Mouse (Mus musculus) myocyte (in vitro differentiated cells): ENCODE measurements around the gene AC161166.1. TPM values are rescaled to one million over a fixed set of nuclear protein-coding genes. Genes with fewer than 3 reads are reported as not detected.
"Not testable (repeated sequence)": the region's sequence is repeated elsewhere in the genome, so short reads cannot be mapped to it uniquely, and the experiment has no call there.

Experiments
- H3K27me3 ChIP-seq: one replicate; pipeline ENCODE4 v1.6.1; 2011; ENCODE audit not compliant: control insufficient read depth, insufficient read depth, insufficient read length
- H3K36me3 ChIP-seq: one replicate; pipeline ENCODE4 v1.6.1; 2011; ENCODE audit not compliant: control insufficient read depth, insufficient read depth
- H3K4me2 ChIP-seq: one replicate; pipeline ENCODE4 v1.6.1; 2011; ENCODE audit warnings: low read depth, control low read depth
- H3K4me3 ChIP-seq: one replicate; pipeline ENCODE4 v1.5.1; 2011; ENCODE audit warnings: mild to moderate bottlenecking, control low read depth, moderate library complexity
- H3K79me2 ChIP-seq: one replicate; pipeline ENCODE4 v1.6.1; 2011; ENCODE audit not compliant: control insufficient read depth, insufficient read depth
- H3ac ChIP-seq: one replicate; pipeline ENCODE4 v1.6.1; 2011; ENCODE audit not compliant: control insufficient read depth, insufficient read length
- CEBPB ChIP-seq: IDR thresholded peaks from 2 replicates; pipeline ENCODE4 v1.6.1; 2011; ENCODE audit warnings: mild to moderate bottlenecking, moderate library complexity; ENCODE audit not compliant: poor library complexity, insufficient read depth, severe bottlenecking
- E2F4 ChIP-seq: IDR thresholded peaks from one replicate; pipeline ENCODE4 v1.6.1; 2011; ENCODE audit warnings: mild to moderate bottlenecking, control low read depth, moderate library complexity; ENCODE audit not compliant: insufficient read depth
- MAX ChIP-seq: IDR thresholded peaks from one replicate; pipeline ENCODE4 v1.6.1; 2011; ENCODE audit warnings: low read depth, mild to moderate bottlenecking, control low read depth
- MYOD1 ChIP-seq, 3 experiments: IDR thresholded peaks; one replicate each; pipeline ENCODE4 v1.6.1; 2011; ENCODE audit warnings: control low read depth in 2 of 3, low read depth in 2 of 3, mild to moderate bottlenecking in 2 of 3, moderate library complexity in 1 of 3; ENCODE audit not compliant: insufficient read length in 2 of 3, control insufficient read depth in 1 of 3
- MYOG ChIP-seq, 3 experiments: IDR thresholded peaks; one replicate each; pipeline ENCODE4 v1.6.1; 2011; ENCODE audit warnings: control low read depth in 2 of 3, low read depth in 2 of 3, mild to moderate bottlenecking in 2 of 3; ENCODE audit not compliant: insufficient read length in 2 of 3, control insufficient read depth in 1 of 3, insufficient read depth in 1 of 3
- POLR2A ChIP-seq: IDR thresholded peaks from one replicate; pipeline ENCODE4 v1.6.1; 2011; ENCODE audit warnings: low read depth, mild to moderate bottlenecking, control low read depth, moderate library complexity; ENCODE audit not compliant: insufficient read length
- POLR2AphosphoS2 ChIP-seq: IDR thresholded peaks from one replicate; pipeline ENCODE4 v1.6.1; 2011; ENCODE audit warnings: low read depth, control low read depth; ENCODE audit not compliant: insufficient read length
- REST ChIP-seq: IDR thresholded peaks from one replicate; pipeline ENCODE4 v1.6.1; 2011; ENCODE audit warnings: mild to moderate bottlenecking, control low read depth, moderate library complexity; ENCODE audit not compliant: insufficient read depth, insufficient read length
- SRF ChIP-seq: IDR thresholded peaks from one replicate; pipeline ENCODE4 v1.6.1; 2011; ENCODE audit warnings: low read depth; ENCODE audit not compliant: control insufficient read depth, insufficient read length
- TCF12 ChIP-seq: IDR thresholded peaks from one replicate; pipeline ENCODE4 v1.6.1; 2011; ENCODE audit warnings: mild to moderate bottlenecking, control low read depth; ENCODE audit not compliant: poor library complexity, insufficient read depth, severe bottlenecking
- TCF3 ChIP-seq: IDR thresholded peaks from one replicate; pipeline ENCODE4 v1.6.1; 2011; ENCODE audit warnings: low read depth, control low read depth; ENCODE audit not compliant: insufficient read length
- USF1 ChIP-seq: IDR thresholded peaks from one replicate; pipeline ENCODE4 v1.6.1; 2011; ENCODE audit warnings: low read depth, mild to moderate bottlenecking, control low read depth, moderate library complexity
- polyA plus RNA-seq: library from polyadenylated mRNA; unstranded; fragments of >200 nt; fragmentation: generic; extraction: Trizol; gene quantifications from one replicate; pipeline ENCODE4 v1.2.1, GENCODE M21; 2012; ENCODE audit warnings: missing spikeins

The AC161166.1 gene
- polyA plus RNA-seq, 1 experiment = 0.10 TPM

- Histone ChIP-seq H3K79me2 (no peaks in the 10 kb centered on the region), H3K4me3 (no peak overlapping the region), H3K27me3 (no peaks in the 10 kb centered on the region), H3K36me3 (no peaks in the 10 kb centered on the region), H3ac (no peak overlapping the region), H3K4me2 (no peak overlapping the region)
- peak; percentile 9 for TF ChIP-seq POLR2A
- TF ChIP-seq MYOD1 (IDR thresholded peaks at IDR 0.05; ENCODE audit: control insufficient read depth in 1 of 3, insufficient read length in 2 of 3, low read depth in 2 of 3) = no peak
- TF ChIP-seq MYOG (IDR thresholded peaks at IDR 0.05; ENCODE audit: control insufficient read depth in 1 of 3, insufficient read depth in 1 of 3, insufficient read length in 2 of 3, low read depth in 2 of 3) = no peak
Measured at GRCm38 (mm10) chr7:24499856-24500577, 12.2 kb downstream of the AC161166.1 start.

GRCm38 (mm10) chr7:24488303-24488702 is 24.0 kb downstream of the AC161166.1 start:
- H3K79me2 ChIP-seq = peaks cover 6% of the 10 kb centered on the region
- TF ChIP-seq E2F4 = no peak
- no peak for TF ChIP-seq CEBPB
- TF ChIP-seq SRF = no peak
- TF ChIP-seq TCF12 = no peak
- TF ChIP-seq MAX = no peak
- no peak overlapping the region for H3K4me3 ChIP-seq
- H3K27me3 ChIP-seq = no peaks in the 10 kb centered on the region
- H3ac ChIP-seq = no peak overlapping the region
- H3K4me2 ChIP-seq = no peak overlapping the region
- no peaks in the 10 kb centered on the region for H3K36me3 ChIP-seq

GRCm38 (mm10) chr7:24487403-24487802 is 24.9 kb downstream of the AC161166.1 start:
- no peak overlapping the region for H3K4me2 ChIP-seq
- H3K27me3 ChIP-seq = no peaks in the 10 kb centered on the region
- no peaks in the 10 kb centered on the region for H3K36me3 ChIP-seq
- H3K4me3 ChIP-seq = no peak overlapping the region
- H3ac ChIP-seq = no peak overlapping the region
- peaks cover 6% of the 10 kb centered on the region for H3K79me2 ChIP-seq
- no peak for TF ChIP-seq TCF3
- no peak for TF ChIP-seq POLR2AphosphoS2
- TF ChIP-seq MAX = no peak
- no peak for TF ChIP-seq USF1
- no peak for TF ChIP-seq TCF12
- no peak for TF ChIP-seq POLR2A
- TF ChIP-seq MYOD1 (IDR thresholded peaks at IDR 0.05; ENCODE audit: control insufficient read depth in 1 of 3, insufficient read length in 2 of 3, low read depth in 2 of 3) = no peak
- TF ChIP-seq SRF = no peak
- no peak for TF ChIP-seq E2F4
- no peak for TF ChIP-seq MYOG (IDR thresholded peaks at IDR 0.05; ENCODE audit: control insufficient read depth in 1 of 3, insufficient read depth in 1 of 3, insufficient read length in 2 of 3, low read depth in 2 of 3)
- no peak for TF ChIP-seq REST
- no peak for TF ChIP-seq CEBPB

GRCm38 (mm10) chr7:24486654-24487130 is 25.6 kb downstream of the AC161166.1 start:
- Histone ChIP-seq H3K36me3 (no peaks in the 10 kb centered on the region), H3K4me3 (no peak overlapping the region), H3K27me3 (no peaks in the 10 kb centered on the region), H3K79me2 (peaks cover 6% of the 10 kb centered on the region), H3K4me2 (peak overlapping the region; percentile 53), H3ac (no peak overlapping the region)
- no peak for TF ChIP-seq TCF12

GRCm38 (mm10) chr7:24485481-24485880 is 26.8 kb downstream of the AC161166.1 start:
- no peak for TF ChIP-seq USF1
- TF ChIP-seq TCF12 = no peak
- TF ChIP-seq POLR2AphosphoS2 = no peak
- no peak for TF ChIP-seq POLR2A
- TF ChIP-seq E2F4 = no peak
- TF ChIP-seq MYOD1 (IDR thresholded peaks at IDR 0.05; ENCODE audit: control insufficient read depth in 1 of 3, insufficient read length in 2 of 3, low read depth in 2 of 3) = no peak
- TF ChIP-seq MYOG (IDR thresholded peaks at IDR 0.05; ENCODE audit: control insufficient read depth in 1 of 3, insufficient read depth in 1 of 3, insufficient read length in 2 of 3, low read depth in 2 of 3) = no peak
- no peak for TF ChIP-seq REST
- TF ChIP-seq MAX = no peak
- peaks cover 6% of the 10 kb centered on the region for H3K79me2 ChIP-seq
- no peaks in the 10 kb centered on the region for H3K36me3 ChIP-seq
- H3K4me3 ChIP-seq = no peak overlapping the region
- H3ac ChIP-seq = no peak overlapping the region
- peak overlapping the region; percentile 53 for H3K4me2 ChIP-seq
- H3K27me3 ChIP-seq = no peaks in the 10 kb centered on the region

- H3K4me3 ChIP-seq = peak overlapping the region; percentile 37
- H3K79me2 ChIP-seq, H3K27me3 ChIP-seq, H3ac ChIP-seq, H3K36me3 ChIP-seq: not testable (repeated sequence)
- H3K4me2 ChIP-seq = peak overlapping the region; percentile 63
Measured at GRCm38 (mm10) chr7:24483291-24483690, 29.0 kb downstream of the AC161166.1 start.
